Mouse (Mus musculus): ENCODE data around the gene Naa35. TPM values are rescaled to one million over a fixed set of nuclear protein-coding genes. Genes with fewer than 3 reads are reported as not detected.

The Naa35 gene
- polyA plus RNA-seq, 1 experiment, result 46.5 TPM

GRCm38 (mm10) chr13:59557185-59557985, 27.7 kb upstream of the Naa35 start:
- no peaks in the 10 kb centered on the region for H3K27me3 ChIP-seq (ENCODE audit: control insufficient read depth, insufficient read depth, low read length)
- peak overlapping the region; percentile 87 for H3K27ac ChIP-seq (ENCODE audit: control insufficient read depth, insufficient read depth, low read depth, low read length)
- no peaks in the 10 kb centered on the region; the same call in 1 of the 2 replicates for H3K36me3 ChIP-seq (ENCODE audit: control insufficient read depth, insufficient read depth, low read length)
- TF ChIP-seq CTCF (IDR thresholded peaks at IDR 0.05; ENCODE audit: control insufficient read depth, insufficient read depth, insufficient replicate concordance, low read depth, low read length) (no peak), POLR2A (IDR thresholded peaks at IDR 0.05; ENCODE audit: control insufficient read depth, low read depth, low read length) (peak; percentile 57)
- peak overlapping the region; percentile 98 for H3K4me3 ChIP-seq (ENCODE audit: control insufficient read depth, low read depth, low read length)
- H3K4me1 ChIP-seq (ENCODE audit: control insufficient read depth, insufficient read depth, low read length), result peaks cover 11% of the 10 kb centered on the region; the same call in 1 of the 2 replicates

- H3K27ac ChIP-seq (ENCODE audit: control insufficient read depth, insufficient read depth, low read depth, low read length), result no peak overlapping the region
- H3K4me1 ChIP-seq (ENCODE audit: control insufficient read depth, insufficient read depth, low read length), result peaks cover 11% of the 10 kb centered on the region; the same call in 1 of the 2 replicates
- H3K36me3 ChIP-seq (ENCODE audit: control insufficient read depth, insufficient read depth, low read length), result no peaks in the 10 kb centered on the region
- no peak for TF ChIP-seq CTCF (IDR thresholded peaks at IDR 0.05; ENCODE audit: control insufficient read depth, insufficient read depth, insufficient replicate concordance, low read depth, low read length)
- TF ChIP-seq POLR2A (IDR thresholded peaks at IDR 0.05; ENCODE audit: control insufficient read depth, low read depth, low read length), result no peak
- peak overlapping the region; percentile 68 for H3K4me3 ChIP-seq (ENCODE audit: control insufficient read depth, low read depth, low read length)
- no peaks in the 10 kb centered on the region for H3K27me3 ChIP-seq (ENCODE audit: control insufficient read depth, insufficient read depth, low read length)
These were observed 26.3 kb upstream of the Naa35 start for GRCm38 (mm10) chr13:59558776-59559175.

- H3K36me3 ChIP-seq (ENCODE audit: control insufficient read depth, insufficient read depth, low read length), result no peaks in the 10 kb centered on the region
- peak overlapping the region; percentile 73 for H3K4me3 ChIP-seq (ENCODE audit: control insufficient read depth, low read depth, low read length)
- no peak for TF ChIP-seq POLR2A (IDR thresholded peaks at IDR 0.05; ENCODE audit: control insufficient read depth, low read depth, low read length)
- no peak for TF ChIP-seq CTCF (IDR thresholded peaks at IDR 0.05; ENCODE audit: control insufficient read depth, insufficient read depth, insufficient replicate concordance, low read depth, low read length)
- H3K4me1 ChIP-seq (ENCODE audit: control insufficient read depth, insufficient read depth, low read length), result peaks cover 3% of the 10 kb centered on the region; the same call in 1 of the 2 replicates
- no peak overlapping the region for H3K27ac ChIP-seq (ENCODE audit: control insufficient read depth, insufficient read depth, low read depth, low read length)
- no peaks in the 10 kb centered on the region for H3K27me3 ChIP-seq (ENCODE audit: control insufficient read depth, insufficient read depth, low read length)
These were observed 22.6 kb upstream of the Naa35 start for GRCm38 (mm10) chr13:59562471-59562870.

GRCm38 (mm10) chr13:59564505-59564904, 20.6 kb upstream of the Naa35 start:
- Histone ChIP-seq H3K27me3 (ENCODE audit: control insufficient read depth, insufficient read depth, low read length) (no peaks in the 10 kb centered on the region), H3K4me1 (ENCODE audit: control insufficient read depth, insufficient read depth, low read length) (peaks cover 2% of the 10 kb centered on the region; the same call in 1 of the 2 replicates), H3K27ac (ENCODE audit: control insufficient read depth, insufficient read depth, low read depth, low read length) (no peak overlapping the region), H3K4me3 (ENCODE audit: control insufficient read depth, low read depth, low read length) (no peak overlapping the region), H3K36me3 (ENCODE audit: control insufficient read depth, insufficient read depth, low read length) (no peaks in the 10 kb centered on the region)
- TF ChIP-seq CTCF (IDR thresholded peaks at IDR 0.05; ENCODE audit: control insufficient read depth, insufficient read depth, insufficient replicate concordance, low read depth, low read length) (no peak), POLR2A (IDR thresholded peaks at IDR 0.05; ENCODE audit: control insufficient read depth, low read depth, low read length) (no peak)

GRCm38 (mm10) chr13:59564923-59565322, 20.1 kb upstream of the Naa35 start:
- no peaks in the 10 kb centered on the region for H3K27me3 ChIP-seq (ENCODE audit: control insufficient read depth, insufficient read depth, low read length)
- H3K27ac ChIP-seq (ENCODE audit: control insufficient read depth, insufficient read depth, low read depth, low read length), result no peak overlapping the region
- TF ChIP-seq POLR2A (IDR thresholded peaks at IDR 0.05; ENCODE audit: control insufficient read depth, low read depth, low read length) (no peak), CTCF (IDR thresholded peaks at IDR 0.05; ENCODE audit: control insufficient read depth, insufficient read depth, insufficient replicate concordance, low read depth, low read length) (no peak)
- H3K36me3 ChIP-seq (ENCODE audit: control insufficient read depth, insufficient read depth, low read length), result no peaks in the 10 kb centered on the region
- H3K4me1 ChIP-seq (ENCODE audit: control insufficient read depth, insufficient read depth, low read length), result peaks cover 2% of the 10 kb centered on the region; the same call in 1 of the 2 replicates
- no peak overlapping the region for H3K4me3 ChIP-seq (ENCODE audit: control insufficient read depth, low read depth, low read length)

GRCm38 (mm10) chr13:59565945-59566520, 19.0 kb upstream of the Naa35 start:
- Histone ChIP-seq H3K27me3 (ENCODE audit: control insufficient read depth, insufficient read depth, low read length) (no peaks in the 10 kb centered on the region), H3K27ac (ENCODE audit: control insufficient read depth, insufficient read depth, low read depth, low read length) (no peak overlapping the region), H3K4me1 (ENCODE audit: control insufficient read depth, insufficient read depth, low read length) (peaks cover 2% of the 10 kb centered on the region; the same call in 1 of the 2 replicates), H3K4me3 (ENCODE audit: control insufficient read depth, low read depth, low read length) (no peak overlapping the region), H3K36me3 (ENCODE audit: control insufficient read depth, insufficient read depth, low read length) (no peaks in the 10 kb centered on the region)
- TF ChIP-seq CTCF (IDR thresholded peaks at IDR 0.05; ENCODE audit: control insufficient read depth, insufficient read depth, insufficient replicate concordance, low read depth, low read length) (no peak), POLR2A (IDR thresholded peaks at IDR 0.05; ENCODE audit: control insufficient read depth, low read depth, low read length) (no peak)

GRCm38 (mm10) chr13:59571107-59571506, 14.0 kb upstream of the Naa35 start:
- TF ChIP-seq CTCF (IDR thresholded peaks at IDR 0.05; ENCODE audit: control insufficient read depth, insufficient read depth, insufficient replicate concordance, low read depth, low read length) (no peak), POLR2A (IDR thresholded peaks at IDR 0.05; ENCODE audit: control insufficient read depth, low read depth, low read length) (no peak)
- no peaks in the 10 kb centered on the region for H3K27me3 ChIP-seq (ENCODE audit: control insufficient read depth, insufficient read depth, low read length)
- H3K4me3 ChIP-seq (ENCODE audit: control insufficient read depth, low read depth, low read length), result no peak overlapping the region
- H3K36me3 ChIP-seq (ENCODE audit: control insufficient read depth, insufficient read depth, low read length), result no peaks in the 10 kb centered on the region
- no peaks in the 10 kb centered on the region for H3K4me1 ChIP-seq (ENCODE audit: control insufficient read depth, insufficient read depth, low read length)
- H3K27ac ChIP-seq (ENCODE audit: control insufficient read depth, insufficient read depth, low read depth, low read length), result no peak overlapping the region
